Mouse (Mus musculus): Measurements from ENCODE around the gene Olfr263. TPM values are rescaled to one million over a fixed set of nuclear protein-coding genes. Genes with fewer than 3 reads are reported as not detected.

The Olfr263 gene
- polyA plus RNA-seq, 1 experiment, result not detected

DNA sequence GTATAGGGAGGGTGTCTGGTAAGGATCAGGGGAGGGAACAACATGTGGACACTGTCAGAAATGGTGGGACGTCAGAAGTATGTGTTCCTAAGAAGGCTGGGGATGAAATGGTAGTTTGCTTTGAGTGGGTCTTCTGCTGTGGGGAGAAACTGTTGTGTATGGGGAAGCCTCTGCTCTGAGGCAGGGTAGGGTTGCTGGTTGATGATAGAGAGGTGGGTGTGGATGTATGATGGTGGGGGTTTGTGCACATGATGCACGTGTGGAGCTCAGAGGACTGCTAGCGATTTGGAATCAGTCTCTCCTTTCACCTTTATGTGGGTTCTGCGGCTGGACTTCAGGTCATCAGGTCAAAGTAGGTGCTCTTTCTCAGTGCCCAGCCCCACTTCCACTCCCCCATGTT is 56.1 kb downstream of the Olfr263 start:
- WGBS, result 89% methylated on average over 4 of the region's 4 CpGs
- no peak overlapping the region for H3K27ac ChIP-seq (ENCODE audit: insufficient read depth, low read length)
- H3K27me3 ChIP-seq (ENCODE audit: control insufficient read depth, insufficient read depth, low read length), result no peaks in the 10 kb centered on the region
- DNase-seq, result no peak
- H3K4me1 ChIP-seq (ENCODE audit: control insufficient read depth, insufficient read depth, low read length), result no peaks in the 10 kb centered on the region; the same call in none of the 2 replicates
- TF ChIP-seq CTCF (IDR thresholded peaks at IDR 0.05; ENCODE audit: borderline replicate concordance, insufficient read depth, low read depth, low read length) (no peak), POLR2A (IDR thresholded peaks at IDR 0.05; ENCODE audit: borderline replicate concordance, insufficient read depth, low read length) (no peak)
- H3K4me3 ChIP-seq (replicated peaks; ENCODE audit: insufficient read depth, low read depth, low read length), result no peak overlapping the region

Other genes starting within 250 kb of the Olfr263 start
- not detected in 2 replicates for gene Olfr1370, start 54.7 kb upstream of the Olfr263 start, polyA plus RNA-seq (2012; rRNA removed)
- not detected in 2 replicates for gene Olfr1369-ps1, start 18.2 kb upstream of the Olfr263 start, polyA plus RNA-seq (2012; rRNA removed)
- not detected in 2 replicates for gene Olfr1368, start 16.2 kb downstream of the Olfr263 start, polyA plus RNA-seq (2012; rRNA removed)
- 27.0 and 28.9 TPM in 2 replicates for gene Trim27, start 49.8 kb downstream of the Olfr263 start, polyA plus RNA-seq (2012; rRNA removed)
- not detected in 2 replicates for gene Gpx5, start 163.1 kb downstream of the Olfr263 start, polyA plus RNA-seq (2012; rRNA removed)
- gene Gpx6, start 182.5 kb downstream of the Olfr263 start, polyA plus RNA-seq (2012; rRNA removed), result 0.25 and 0.33 TPM in 2 replicates
- not detected in 2 replicates for gene Olfr1367, start 217.3 kb downstream of the Olfr263 start, polyA plus RNA-seq (2012; rRNA removed)
- gene Zscan12, start 233.2 kb downstream of the Olfr263 start, polyA plus RNA-seq (2012; rRNA removed), result 6.5 and 6.7 TPM in 2 replicates